Mouse (Mus musculus) layer of hippocampus, adult 6 months (tissue): ENCODE data around the gene Cat. TPM values are rescaled to one million over a fixed set of nuclear protein-coding genes. Genes with fewer than 3 reads are reported as not detected.

Source experiments
- long read RNA-seq, 2 experiments: library from polyadenylated mRNA; unstranded; transcript quantifications; one replicate each; pipeline ENCODE4 v2.0.0; 2019 to 2020
- polyA plus RNA-seq: library from polyadenylated mRNA; unstranded; fragments of <200 nt; fragmentation: Nextera tagmentation; gene quantifications from 2 replicates; pipeline ENCODE4 v1.2.3, GENCODE M21; 2021

Gene Cat
- polyA plus RNA-seq = 55.6 and 60.8 TPM in 2 replicates
- long read RNA-seq, experiment 1, transcript Cat-201 (13 exons, 2,613 nt) = major isoform, 96 of 116 reads
- long read RNA-seq, experiment 1, partial matches to known transcripts = 14 of 116 reads
- long read RNA-seq, experiment 1, other reads (novel, unspliced or antisense) = 6 of 116 reads
- long read RNA-seq, experiment 2, transcript Cat-201 (13 exons, 2,613 nt) = major isoform, 357 of 375 reads
- long read RNA-seq, experiment 2, partial matches to known transcripts = 13 of 375 reads
- long read RNA-seq, experiment 2, other reads (novel, unspliced or antisense) = 5 of 375 reads

GRCm38 (mm10) chr2:103484617-103485401 lies at the start of gene Cat:
TSS of gene Cat (minus strand) at chr2:103485160.

DNA sequence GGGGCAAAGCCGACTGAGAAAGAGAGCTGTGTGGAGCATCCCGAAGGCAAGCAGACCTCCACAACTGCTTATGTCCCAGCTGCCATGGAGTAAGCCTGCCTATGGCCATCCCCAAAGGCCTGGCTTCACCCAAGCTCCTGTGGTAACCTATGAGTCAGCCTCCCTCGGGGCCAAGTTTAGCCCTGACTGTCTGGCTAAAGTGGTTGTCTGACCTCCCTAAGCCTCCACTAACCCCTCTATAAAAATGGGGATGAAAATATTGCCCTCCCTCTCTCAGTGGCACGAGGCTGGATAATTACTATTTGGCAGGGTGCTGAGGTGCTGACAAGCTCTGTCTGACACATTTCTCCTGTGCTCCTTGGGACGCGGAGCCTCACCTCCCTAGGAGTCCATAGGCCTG lies 73.6 kb downstream of the Cat start, which contains the start of gene Elf5:
Gene Elf5, plus strand, starts transcription at position 341 of the 400 bp plus-strand sequence.

Other genes with a start within 250 kb of the Cat start
- gene Ehf, start 181.9 kb downstream of the Cat start, polyA plus RNA-seq = 0.23 TPM in 1 of 2 replicates, not detected in the other
- 0.10 TPM in 1 of 2 replicates, not detected in the other for gene Elf5, start 73.5 kb downstream of the Cat start, polyA plus RNA-seq
- 4.2 and 4.4 TPM in 2 replicates for gene Abtb2, start 81.2 kb upstream of the Cat start, polyA plus RNA-seq